Mouse (Mus musculus) kidney, embryonic 15.5 days (tissue): ENCODE measurements around the gene Uevld. TPM values are rescaled to one million over a fixed set of nuclear protein-coding genes. Genes with fewer than 3 reads are reported as not detected.

Experiments
- ATAC-seq: fragments of 200-750 bp; cut with Nextera tagmentation; replicated peaks from 2 replicates; pipeline ENCODE4 v1.8.0; 2017; ENCODE audit warnings: moderate TSS enrichment; ENCODE audit not compliant: low FRiP score
- H3K27ac ChIP-seq: fragments of 300-500 bp; sonication (generic); 2 replicates; pipeline ENCODE4 v1.5.1; 2015; ENCODE audit warnings: mild to moderate bottlenecking, inconsistent platforms
- H3K27me3 ChIP-seq: fragments of 300-500 bp; sonication (generic); 2 replicates; pipeline ENCODE4 v1.6.1; 2015; ENCODE audit warnings: inconsistent platforms
- H3K36me3 ChIP-seq: fragments of 300-500 bp; sonication (generic); 2 replicates; pipeline ENCODE4 v1.6.1; 2015; ENCODE audit warnings: inconsistent platforms
- H3K4me1 ChIP-seq: fragments of 300-500 bp; sonication (generic); 2 replicates; pipeline ENCODE4 v1.6.1; 2015; ENCODE audit warnings: inconsistent platforms
- H3K4me2 ChIP-seq: fragments of 300-500 bp; sonication (generic); 2 replicates; pipeline ENCODE4 v1.6.1; 2015; ENCODE audit warnings: moderate library complexity, mild to moderate bottlenecking, inconsistent platforms
- H3K4me3 ChIP-seq: fragments of 300-500 bp; sonication (generic); replicated peaks from 2 replicates; pipeline ENCODE4 v1.5.1; 2015; ENCODE audit warnings: mild to moderate bottlenecking, inconsistent platforms
- H3K9ac ChIP-seq: fragments of 300-500 bp; sonication (generic); 2 replicates; pipeline ENCODE4 v1.6.1; 2015; ENCODE audit warnings: mild to moderate bottlenecking, inconsistent platforms
- H3K9me3 ChIP-seq: fragments of 300-500 bp; sonication (generic); replicated peaks from 2 replicates; pipeline ENCODE4 v1.6.1; 2016; ENCODE audit warnings: inconsistent platforms
- WGBS: fragments of 180-500 bp; shearing (Covaris S2); methylation state at CpG from one replicate; pipeline ENCODE4 v1.1.7; 2015; ENCODE audit warnings: mixed read lengths; 5-methylcytosine and 5-hydroxymethylcytosine counted together
- polyA plus RNA-seq: library from polyadenylated mRNA; unstranded; fragments of >200 nt; fragmentation: Nextera tagmentation; extraction: Ambion mirVana; gene quantifications from 2 replicates; pipeline ENCODE4 v1.2.1, GENCODE M21; 2015

Uevld gene
- 11.7 and 12.4 TPM in 2 replicates for polyA plus RNA-seq

- H3K36me3 ChIP-seq = peaks cover 23% of the 10 kb centered on the region
- H3K4me1 ChIP-seq = peaks cover 15% of the 10 kb centered on the region
- ATAC-seq = peak; percentile 94
- H3K27ac ChIP-seq = peak within 1 kb of the TSS; percentile 58
- H3K4me2 ChIP-seq = peak within 1 kb of the TSS; percentile 75
- peak within 1 kb of the TSS; percentile 75 for H3K9ac ChIP-seq
- no peaks in the 10 kb centered on the region for H3K9me3 ChIP-seq
- peak within 1 kb of the TSS; percentile 77 for H3K4me3 ChIP-seq
- 1% methylated on average over 51 of the region's 51 CpGs for WGBS
- H3K27me3 ChIP-seq = peaks cover 9% of the 10 kb centered on the region
Measured at GRCm38 (mm10) chr7:46957831-46958691, at the start of gene Uevld. Uevld (minus strand) TSS chr7:46958527.

DNA sequence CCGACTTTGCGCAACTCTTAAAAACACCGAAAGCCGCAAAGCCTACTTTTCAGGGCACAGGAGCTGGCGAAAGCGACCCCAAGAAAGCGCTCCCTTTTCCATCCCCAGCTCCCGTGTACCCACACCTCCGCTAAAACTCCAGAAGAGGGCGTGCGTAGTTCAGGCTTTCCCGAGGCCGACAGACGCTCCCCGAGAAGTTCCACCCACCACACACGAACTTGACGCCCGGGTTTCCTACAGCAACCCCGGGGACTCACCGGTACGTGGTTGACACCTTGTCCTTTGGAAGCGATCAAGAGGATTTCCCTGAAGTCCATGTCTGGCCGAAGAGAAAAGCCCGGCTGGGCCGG is 49.5 kb upstream of the Uevld start:
- Histone ChIP-seq H3K9ac (peak overlapping the region; percentile 66), H3K27me3 (no peaks in the 10 kb centered on the region), H3K9me3 (no peaks in the 10 kb centered on the region), H3K4me1 (peaks cover 33% of the 10 kb centered on the region), H3K27ac (peak overlapping the region; percentile 95), H3K36me3 (no peaks in the 10 kb centered on the region), H3K4me2 (peak overlapping the region; percentile 90), H3K4me3 (peak overlapping the region; percentile 81)
- peak; percentile 60 for ATAC-seq
- WGBS = under 1% methylated on average over 25 of the region's 25 CpGs

- Histone ChIP-seq H3K4me2 (peak overlapping the region; percentile 90), H3K4me1 (peaks cover 32% of the 10 kb centered on the region), H3K4me3 (peak overlapping the region; percentile 81), H3K27ac (peak overlapping the region; percentile 95), H3K36me3 (no peaks in the 10 kb centered on the region), H3K9me3 (no peaks in the 10 kb centered on the region), H3K27me3 (no peaks in the 10 kb centered on the region), H3K9ac (peak overlapping the region; percentile 66)
- WGBS = 11% methylated on average over 21 of the region's 21 CpGs
- no peak for ATAC-seq
Measured at GRCm38 (mm10) chr7:47007109-47007780, 48.9 kb upstream of the Uevld start.

DNA sequence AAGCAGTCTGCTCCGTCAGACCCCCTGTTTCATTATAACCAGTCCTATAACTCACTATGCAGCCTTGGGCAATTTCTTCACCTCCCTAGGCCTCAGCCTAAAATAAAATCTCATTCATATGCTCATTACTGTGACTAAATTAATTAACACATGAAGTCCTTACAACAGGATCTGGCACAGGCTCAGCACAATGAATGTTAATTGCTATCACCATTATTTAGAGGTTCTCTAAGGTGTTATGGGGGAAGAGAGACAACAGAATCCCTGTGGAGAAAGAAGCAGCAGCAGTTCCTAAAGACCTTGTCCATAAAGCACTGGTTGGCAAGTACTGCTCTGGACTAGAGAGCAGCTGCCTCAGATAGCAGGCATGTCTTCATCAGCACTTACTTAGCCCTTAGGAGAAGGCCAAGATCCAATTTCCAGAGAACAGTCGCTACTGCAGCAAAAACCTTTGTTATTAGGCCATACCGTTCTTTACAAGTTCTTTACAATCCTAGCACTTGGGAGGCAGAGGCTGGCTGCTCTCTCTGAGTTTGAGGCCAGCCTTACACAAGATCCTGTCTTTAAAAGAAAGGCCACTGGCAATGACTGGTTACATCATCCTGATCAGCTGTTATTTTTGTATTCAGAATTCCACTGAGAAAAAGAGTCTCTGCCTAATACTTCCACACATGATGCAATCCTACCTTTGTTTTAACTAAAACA is 45.2 kb upstream of the Uevld start:
- no peaks in the 10 kb centered on the region for H3K9me3 ChIP-seq

DNA sequence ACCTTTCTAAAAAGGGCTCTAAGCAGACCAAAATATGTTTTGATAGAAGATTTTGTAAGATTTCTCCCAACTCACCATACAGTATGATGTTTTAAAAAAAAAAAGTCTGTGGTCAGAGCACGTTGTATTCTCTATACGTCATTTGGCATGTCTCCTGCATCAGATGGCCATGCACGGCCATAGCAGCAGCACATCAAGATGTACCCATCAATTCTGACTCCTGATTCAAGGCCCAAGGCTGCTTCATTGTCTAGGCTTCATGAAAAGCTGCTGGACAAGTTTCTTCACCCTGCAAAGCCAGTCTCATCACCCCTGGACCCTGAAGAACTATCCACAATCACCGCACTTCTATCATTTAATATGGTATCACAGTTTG is 43.6 kb upstream of the Uevld start:
- Histone ChIP-seq H3K4me3 (no peak overlapping the region), H3K9ac (no peak overlapping the region), H3K27me3 (no peaks in the 10 kb centered on the region), H3K4me2 (no peak overlapping the region), H3K4me1 (peaks cover 35% of the 10 kb centered on the region), H3K9me3 (no peaks in the 10 kb centered on the region), H3K36me3 (peaks cover 25% of the 10 kb centered on the region), H3K27ac (no peak overlapping the region)
- ATAC-seq = no peak
- 80% methylated on average over 4 of the region's 4 CpGs for WGBS

More for the DNA sequence above, 45.2 kb upstream of the Uevld start:
- H3K4me2 ChIP-seq = no peak overlapping the region
- WGBS = 51% methylated on average over 3 of the region's 3 CpGs
- H3K36me3 ChIP-seq = peaks cover 9% of the 10 kb centered on the region
- no peaks in the 10 kb centered on the region for H3K27me3 ChIP-seq
- no peak for ATAC-seq
- no peak overlapping the region for H3K9ac ChIP-seq
- H3K4me3 ChIP-seq = no peak overlapping the region
- peaks cover 40% of the 10 kb centered on the region for H3K4me1 ChIP-seq
- no peak overlapping the region for H3K27ac ChIP-seq

DNA sequence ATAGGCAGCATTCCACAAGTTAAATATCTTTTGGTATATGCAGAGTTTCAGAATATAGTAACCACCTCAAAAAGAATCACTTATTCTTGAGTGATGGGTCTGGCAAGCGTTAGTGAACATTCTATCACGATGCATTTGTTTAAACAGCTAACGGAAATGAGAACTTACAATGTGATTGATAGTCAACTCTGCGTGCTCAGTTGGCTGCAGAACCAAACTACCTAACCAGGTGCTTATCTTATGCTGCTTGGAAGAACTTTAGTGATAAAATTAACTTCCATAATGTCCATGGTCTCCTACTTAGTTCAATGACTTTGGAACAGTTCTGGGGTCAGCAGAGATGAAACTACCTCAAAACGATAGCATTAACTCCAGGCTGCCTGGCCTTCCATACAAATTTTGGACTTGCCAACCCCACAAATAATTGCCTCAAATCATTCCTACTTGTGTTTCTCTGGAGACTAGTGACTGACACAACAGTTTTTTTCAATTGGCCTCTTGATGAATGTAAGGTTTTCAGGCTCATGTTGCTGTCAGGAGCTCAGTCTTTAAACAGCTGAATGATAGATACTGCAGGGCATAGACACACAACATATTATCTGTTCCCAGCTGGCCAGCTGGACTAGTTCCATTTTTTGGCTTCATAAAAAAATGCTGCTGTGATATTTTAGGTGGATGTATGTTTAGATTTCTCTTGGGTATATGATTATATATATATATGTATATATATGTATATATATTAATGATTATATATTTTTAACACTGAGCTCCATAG is 43.0 kb upstream of the Uevld start:
- no peaks in the 10 kb centered on the region for H3K9me3 ChIP-seq
- no peaks in the 10 kb centered on the region for H3K27me3 ChIP-seq
- H3K4me2 ChIP-seq = no peak overlapping the region
- peaks cover 29% of the 10 kb centered on the region for H3K4me1 ChIP-seq
- H3K4me3 ChIP-seq = no peak overlapping the region
- H3K9ac ChIP-seq = no peak overlapping the region
- ATAC-seq = no peak
- 71% methylated on average over 5 of the region's 5 CpGs for WGBS
- H3K36me3 ChIP-seq = peaks cover 30% of the 10 kb centered on the region
- 0 out of 2 replicates have a peak overlapping the region, but pooled peaks have one; percentile 24 for H3K27ac ChIP-seq

DNA sequence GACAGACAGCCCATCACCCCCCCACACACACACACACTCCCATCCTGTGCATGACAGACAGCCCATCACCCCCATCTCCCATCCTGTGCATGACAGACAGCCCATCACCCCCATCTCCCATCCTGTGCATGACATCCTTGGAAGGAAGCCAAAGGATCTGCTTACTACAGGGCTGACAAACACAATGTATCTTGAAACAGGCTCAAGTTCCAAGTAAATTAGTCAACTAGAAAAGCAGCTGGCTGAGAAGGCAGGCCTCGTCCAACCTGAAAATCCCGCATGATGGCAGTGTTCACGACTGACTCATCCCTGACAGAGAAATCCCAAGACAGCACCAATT is 42.3 kb upstream of the Uevld start:
- H3K27ac ChIP-seq = no peak overlapping the region
- peak; percentile 82 for ATAC-seq
- no peaks in the 10 kb centered on the region for H3K9me3 ChIP-seq
- H3K9ac ChIP-seq = no peak overlapping the region
- H3K4me1 ChIP-seq = peaks cover 28% of the 10 kb centered on the region
- no peaks in the 10 kb centered on the region for H3K27me3 ChIP-seq
- H3K4me3 ChIP-seq = no peak overlapping the region
- peaks cover 36% of the 10 kb centered on the region for H3K36me3 ChIP-seq
- H3K4me2 ChIP-seq = no peak overlapping the region
- 43% methylated on average over 3 of the region's 3 CpGs for WGBS

DNA sequence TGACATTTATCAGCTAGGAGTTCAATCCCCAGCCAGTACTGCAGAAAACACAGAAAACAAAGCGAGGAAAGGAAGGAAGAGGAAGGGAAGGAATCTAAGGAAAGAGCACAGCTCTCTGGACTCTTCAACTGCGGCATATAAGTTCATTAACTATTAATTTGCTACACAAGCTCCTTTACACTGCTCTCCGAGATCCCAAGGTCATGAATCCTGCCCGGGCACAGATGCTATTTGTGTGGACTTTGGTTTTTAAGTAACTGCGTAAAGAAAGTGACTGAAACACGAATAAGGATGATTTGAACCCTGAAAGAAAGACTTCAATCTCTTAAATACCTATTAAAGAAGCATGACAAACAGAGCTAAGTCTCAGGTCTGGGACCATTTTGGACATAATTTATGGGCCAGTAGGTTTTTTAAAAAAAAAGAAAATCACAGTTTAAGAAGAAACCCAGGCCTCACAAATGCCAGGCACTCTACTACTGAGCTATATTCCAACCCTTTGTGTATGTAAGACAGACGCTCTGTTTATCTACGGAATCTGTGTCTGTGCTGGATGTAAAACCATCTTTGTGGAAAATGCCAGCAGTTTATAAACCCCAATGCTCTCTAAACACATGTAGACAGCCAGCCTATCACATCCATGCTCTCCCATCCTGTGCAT is 41.8 kb upstream of the Uevld start:
- Histone ChIP-seq H3K9me3 (no peaks in the 10 kb centered on the region), H3K4me1 (peaks cover 24% of the 10 kb centered on the region), H3K27ac (no peak overlapping the region), H3K27me3 (no peaks in the 10 kb centered on the region), H3K9ac (no peak overlapping the region), H3K36me3 (peaks cover 41% of the 10 kb centered on the region), H3K4me3 (no peak overlapping the region), H3K4me2 (no peak overlapping the region)
- WGBS = 71% methylated on average over 8 of the region's 8 CpGs
- no peak for ATAC-seq

DNA sequence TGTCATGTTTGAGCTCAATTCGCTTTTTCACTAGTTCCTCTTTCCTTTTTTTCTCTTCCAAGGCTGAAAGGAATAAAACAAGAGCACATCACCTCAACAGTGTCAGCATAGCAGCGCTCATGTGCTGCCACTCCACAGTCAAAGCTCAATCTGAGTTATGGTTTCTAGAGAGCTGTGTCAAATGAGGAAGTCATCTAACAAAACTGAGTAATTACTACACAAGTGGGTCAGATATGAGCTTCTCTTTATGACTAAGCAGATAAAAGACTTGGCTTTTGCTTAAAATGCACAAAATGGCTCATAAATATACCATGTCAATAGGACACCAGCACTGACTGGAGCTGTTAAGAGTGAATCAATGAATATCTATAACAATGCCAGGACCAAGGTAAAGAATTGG is 40.6 kb upstream of the Uevld start:
- no peak overlapping the region for H3K4me3 ChIP-seq
- no peak for ATAC-seq
- peaks cover 20% of the 10 kb centered on the region for H3K4me1 ChIP-seq
- no peak overlapping the region for H3K27ac ChIP-seq
- H3K9me3 ChIP-seq = no peaks in the 10 kb centered on the region
- WGBS = 95% methylated on average over 2 of the region's 2 CpGs
- no peak overlapping the region for H3K4me2 ChIP-seq
- no peak overlapping the region for H3K9ac ChIP-seq
- H3K36me3 ChIP-seq = peaks cover 53% of the 10 kb centered on the region
- H3K27me3 ChIP-seq = no peaks in the 10 kb centered on the region

GRCm38 (mm10) chr7:46997644-46998395 is 39.5 kb upstream of the Uevld start:
- 86% methylated on average over 21 of the region's 21 CpGs for WGBS
- H3K4me1 ChIP-seq = peaks cover 20% of the 10 kb centered on the region
- no peaks in the 10 kb centered on the region for H3K9me3 ChIP-seq
- no peak for ATAC-seq
- no peak overlapping the region for H3K9ac ChIP-seq
- H3K4me3 ChIP-seq = no peak overlapping the region
- no peak overlapping the region for H3K4me2 ChIP-seq
- no peak overlapping the region for H3K27ac ChIP-seq
- peaks cover 63% of the 10 kb centered on the region for H3K36me3 ChIP-seq
- no peaks in the 10 kb centered on the region for H3K27me3 ChIP-seq

- Histone ChIP-seq H3K36me3 (peaks cover 68% of the 10 kb centered on the region), H3K4me1 (peaks cover 16% of the 10 kb centered on the region), H3K9me3 (no peaks in the 10 kb centered on the region), H3K4me2 (no peak overlapping the region), H3K9ac (no peak overlapping the region), H3K27ac (no peak overlapping the region), H3K27me3 (no peaks in the 10 kb centered on the region), H3K4me3 (no peak overlapping the region)
- no peak for ATAC-seq
- 89% methylated on average over 4 of the region's 4 CpGs for WGBS
Measured at GRCm38 (mm10) chr7:46997008-46997407, 38.7 kb upstream of the Uevld start.
